Mouse (Mus musculus): ENCODE measurements around the gene Man2a1. TPM values are rescaled to one million over a fixed set of nuclear protein-coding genes. Genes with fewer than 3 reads are reported as not detected.

Gene Man2a1
- polyA plus RNA-seq, 1 experiment from 2014 or later, result 8.6 TPM

- Histone ChIP-seq H3K9ac (no peak overlapping the region), H3K4me3 (replicated peaks) (no peak overlapping the region), H3K9me3 (replicated peaks) (no peaks in the 10 kb centered on the region), H3K27me3 (no peaks in the 10 kb centered on the region), H3K4me1 (peaks cover 44% of the 10 kb centered on the region), H3K4me2 (peak overlapping the region; percentile 75), H3K27ac (no peak overlapping the region), H3K36me3 (no peaks in the 10 kb centered on the region)
- WGBS, result 54% methylated on average over 5 of the region's 5 CpGs
- no peak for ATAC-seq (replicated peaks; ENCODE audit: low FRiP score)
These were observed 3.6 kb downstream of the Man2a1 start for GRCm38 (mm10) chr17:64604163-64604562.

GRCm38 (mm10) chr17:64608228-64608627, 7.7 kb downstream of the Man2a1 start:
- Histone ChIP-seq H3K9ac (no peak overlapping the region), H3K27me3 (no peaks in the 10 kb centered on the region), H3K36me3 (no peaks in the 10 kb centered on the region), H3K4me1 (peaks cover 22% of the 10 kb centered on the region), H3K27ac (no peak overlapping the region), H3K4me2 (no peak overlapping the region), H3K4me3 (replicated peaks) (no peak overlapping the region), H3K9me3 (replicated peaks) (no peaks in the 10 kb centered on the region)
- no peak for ATAC-seq (replicated peaks; ENCODE audit: low FRiP score)
- WGBS, result 92% methylated on average over 6 of the region's 6 CpGs

- H3K4me3 ChIP-seq (replicated peaks), result no peak overlapping the region
- no peaks in the 10 kb centered on the region for H3K27me3 ChIP-seq
- peaks cover 16% of the 10 kb centered on the region for H3K4me1 ChIP-seq
- ATAC-seq (replicated peaks; ENCODE audit: low FRiP score), result no peak
- peak overlapping the region; percentile 27; the same call in 1 of the 2 replicates for H3K27ac ChIP-seq
- no peak overlapping the region for H3K9ac ChIP-seq
- no peaks in the 10 kb centered on the region for H3K9me3 ChIP-seq (replicated peaks)
- 64% methylated on average over 6 of the region's 6 CpGs for WGBS
- H3K4me2 ChIP-seq, result no peak overlapping the region
- H3K36me3 ChIP-seq, result no peaks in the 10 kb centered on the region
These were observed 8.5 kb downstream of the Man2a1 start for GRCm38 (mm10) chr17:64608923-64609598.

- H3K9me3 ChIP-seq (replicated peaks), result no peaks in the 10 kb centered on the region
- H3K4me1 ChIP-seq, result peaks cover 10% of the 10 kb centered on the region
- 0 out of 2 replicates have a peak, but pooled peaks cover under 1% of the 10 kb centered on the region for H3K36me3 ChIP-seq
- 51% methylated on average over 3 of the region's 3 CpGs for WGBS
- ATAC-seq (replicated peaks; ENCODE audit: low FRiP score), result no peak
- no peak overlapping the region for H3K4me3 ChIP-seq (replicated peaks)
- 0 out of 2 replicates have a peak overlapping the region, but pooled peaks have one; percentile 27 for H3K27ac ChIP-seq
- H3K4me2 ChIP-seq, result no peak overlapping the region
- no peak overlapping the region for H3K9ac ChIP-seq
- H3K27me3 ChIP-seq, result no peaks in the 10 kb centered on the region
These were observed 9.2 kb downstream of the Man2a1 start for GRCm38 (mm10) chr17:64609741-64610140.

- Histone ChIP-seq H3K27ac (no peak overlapping the region), H3K4me3 (replicated peaks) (no peak overlapping the region), H3K36me3 (0 out of 2 replicates have a peak, but pooled peaks cover 6% of the 10 kb centered on the region), H3K9me3 (replicated peaks) (no peaks in the 10 kb centered on the region), H3K4me2 (no peak overlapping the region), H3K27me3 (no peaks in the 10 kb centered on the region), H3K4me1 (peaks cover 17% of the 10 kb centered on the region), H3K9ac (no peak overlapping the region)
- ATAC-seq (replicated peaks; ENCODE audit: low FRiP score), result no peak
- WGBS, result 75% methylated on average over 5 of the region's 5 CpGs
These were observed 10.9 kb downstream of the Man2a1 start for GRCm38 (mm10) chr17:64611426-64611825.

- no peaks in the 10 kb centered on the region for H3K9me3 ChIP-seq (replicated peaks)
- no peak overlapping the region for H3K4me3 ChIP-seq (replicated peaks)
- H3K4me1 ChIP-seq, result peaks cover 20% of the 10 kb centered on the region
- no peak overlapping the region for H3K4me2 ChIP-seq
- 75% methylated on average over 16 of the region's 16 CpGs for WGBS
- H3K27ac ChIP-seq, result no peak overlapping the region
- H3K27me3 ChIP-seq, result no peaks in the 10 kb centered on the region
- no peak for ATAC-seq (replicated peaks; ENCODE audit: low FRiP score)
- H3K36me3 ChIP-seq, result 0 out of 2 replicates have a peak, but pooled peaks cover 6% of the 10 kb centered on the region
- H3K9ac ChIP-seq, result no peak overlapping the region
These were observed 11.8 kb downstream of the Man2a1 start for GRCm38 (mm10) chr17:64612135-64612885.

GRCm38 (mm10) chr17:64612930-64613329, 12.4 kb downstream of the Man2a1 start:
- no peak for ATAC-seq (replicated peaks; ENCODE audit: low FRiP score)
- H3K9me3 ChIP-seq (replicated peaks), result no peaks in the 10 kb centered on the region
- H3K9ac ChIP-seq, result no peak overlapping the region
- no peak overlapping the region for H3K4me3 ChIP-seq (replicated peaks)
- H3K36me3 ChIP-seq, result 0 out of 2 replicates have a peak, but pooled peaks cover 6% of the 10 kb centered on the region
- WGBS, result 78% methylated on average over 3 of the region's 3 CpGs
- H3K27ac ChIP-seq, result 0 out of 2 replicates have a peak overlapping the region, but pooled peaks have one; percentile 27
- peaks cover 23% of the 10 kb centered on the region for H3K4me1 ChIP-seq
- no peaks in the 10 kb centered on the region for H3K27me3 ChIP-seq
- H3K4me2 ChIP-seq, result no peak overlapping the region

GRCm38 (mm10) chr17:64613351-64613750, 12.8 kb downstream of the Man2a1 start:
- Histone ChIP-seq H3K27ac (0 out of 2 replicates have a peak overlapping the region, but pooled peaks have one; percentile 27), H3K9ac (no peak overlapping the region), H3K4me3 (replicated peaks) (no peak overlapping the region), H3K27me3 (no peaks in the 10 kb centered on the region), H3K36me3 (0 out of 2 replicates have a peak, but pooled peaks cover 6% of the 10 kb centered on the region), H3K4me2 (no peak overlapping the region), H3K9me3 (replicated peaks) (no peaks in the 10 kb centered on the region), H3K4me1 (peaks cover 23% of the 10 kb centered on the region)
- WGBS, result 46% methylated on average over 3 of the region's 3 CpGs
- ATAC-seq (replicated peaks; ENCODE audit: low FRiP score), result 0 out of 2 replicates have a peak, but pooled peaks have one; percentile 34

- no peak overlapping the region for H3K9ac ChIP-seq
- WGBS, result 86% methylated on average over 3 of the region's 3 CpGs
- H3K36me3 ChIP-seq, result 0 out of 2 replicates have a peak, but pooled peaks cover 6% of the 10 kb centered on the region
- no peaks in the 10 kb centered on the region for H3K27me3 ChIP-seq
- no peak overlapping the region for H3K4me3 ChIP-seq (replicated peaks)
- peaks cover 23% of the 10 kb centered on the region for H3K4me1 ChIP-seq
- H3K4me2 ChIP-seq, result no peak overlapping the region
- no peaks in the 10 kb centered on the region for H3K9me3 ChIP-seq (replicated peaks)
- H3K27ac ChIP-seq, result no peak overlapping the region
- ATAC-seq (replicated peaks; ENCODE audit: low FRiP score), result no peak
These were observed 14.3 kb downstream of the Man2a1 start for GRCm38 (mm10) chr17:64614804-64615203.

- Histone ChIP-seq H3K27ac (no peak overlapping the region), H3K4me2 (no peak overlapping the region), H3K9ac (no peak overlapping the region), H3K27me3 (no peaks in the 10 kb centered on the region), H3K4me1 (peaks cover 28% of the 10 kb centered on the region), H3K36me3 (0 out of 2 replicates have a peak, but pooled peaks cover 6% of the 10 kb centered on the region), H3K4me3 (replicated peaks) (no peak overlapping the region), H3K9me3 (replicated peaks) (no peaks in the 10 kb centered on the region)
- ATAC-seq (replicated peaks; ENCODE audit: low FRiP score), result no peak; the same call in 1 of the 2 replicates
- WGBS, result 63% methylated on average over 6 of the region's 6 CpGs
These were observed 14.9 kb downstream of the Man2a1 start for GRCm38 (mm10) chr17:64615420-64615819.

- Histone ChIP-seq H3K27ac (no peak overlapping the region), H3K36me3 (0 out of 2 replicates have a peak, but pooled peaks cover 6% of the 10 kb centered on the region), H3K9ac (no peak overlapping the region), H3K27me3 (no peaks in the 10 kb centered on the region), H3K4me3 (replicated peaks) (no peak overlapping the region), H3K9me3 (replicated peaks) (no peaks in the 10 kb centered on the region), H3K4me1 (peaks cover 34% of the 10 kb centered on the region), H3K4me2 (no peak overlapping the region)
- 74% methylated on average over 6 of the region's 6 CpGs for WGBS
- no peak for ATAC-seq (replicated peaks; ENCODE audit: low FRiP score)
These were observed 15.7 kb downstream of the Man2a1 start for GRCm38 (mm10) chr17:64616259-64616658.

GRCm38 (mm10) chr17:64617838-64618237, 17.3 kb downstream of the Man2a1 start:
- Histone ChIP-seq H3K36me3 (0 out of 2 replicates have a peak, but pooled peaks cover 6% of the 10 kb centered on the region), H3K9ac (no peak overlapping the region), H3K27ac (no peak overlapping the region), H3K4me1 (peaks cover 38% of the 10 kb centered on the region), H3K4me2 (no peak overlapping the region), H3K9me3 (replicated peaks) (no peaks in the 10 kb centered on the region), H3K27me3 (no peaks in the 10 kb centered on the region), H3K4me3 (replicated peaks) (no peak overlapping the region)
- 72% methylated on average over 4 of the region's 4 CpGs for WGBS
- ATAC-seq (replicated peaks; ENCODE audit: low FRiP score), result no peak

Measured in kidney, embryonic 15.5 days (tissue).